Mouse (Mus musculus) hindbrain, embryonic 14.5 days (tissue): ENCODE measurements around the gene Gtf2h5. TPM values are rescaled to one million over a fixed set of nuclear protein-coding genes. Genes with fewer than 3 reads are reported as not detected.

Experiments
- ATAC-seq: fragments of 200-750 bp; cut with Nextera tagmentation; 2 replicates; pipeline ENCODE4 v1.8.0; 2017; ENCODE audit warnings: moderate number of reproducible peaks, mild to moderate bottlenecking, moderate TSS enrichment, moderate library complexity; ENCODE audit not compliant: low FRiP score
- DNase-seq: peaks from one replicate; pipeline ENCODE4 v3.0.0-alpha.2; 2015; ENCODE audit warnings: low spot score
- H3K27ac ChIP-seq: fragments of 300-500 bp; sonication (generic); 2 replicates; pipeline ENCODE4 v1.5.1; 2014; ENCODE audit warnings: mild to moderate bottlenecking, moderate library complexity
- H3K27me3 ChIP-seq: fragments of 300-500 bp; sonication (generic); 2 replicates; pipeline ENCODE4 v1.6.1; 2014; ENCODE audit warnings: mild to moderate bottlenecking, low read length, mixed read lengths; ENCODE audit not compliant: control insufficient read depth, insufficient read depth
- H3K36me3 ChIP-seq: fragments of 300-500 bp; sonication (generic); replicated peaks from 2 replicates; pipeline ENCODE4 v1.6.1; 2014; ENCODE audit not compliant: control insufficient read depth, insufficient read depth
- H3K4me1 ChIP-seq: fragments of 300-500 bp; sonication (generic); replicated peaks from 2 replicates; pipeline ENCODE4 v1.6.1; 2014; ENCODE audit warnings: antibody characterized with exemption, low read length, mixed read lengths; ENCODE audit not compliant: control insufficient read depth, insufficient read depth
- H3K4me2 ChIP-seq: fragments of 300-500 bp; sonication (generic); replicated peaks from 2 replicates; pipeline ENCODE4 v1.6.1; 2014; ENCODE audit warnings: mild to moderate bottlenecking, moderate library complexity
- H3K4me3 ChIP-seq: fragments of 300-500 bp; sonication (generic); replicated peaks from 2 replicates; pipeline ENCODE4 v1.5.1; 2014; ENCODE audit warnings: mild to moderate bottlenecking, low read length
- H3K9ac ChIP-seq: fragments of 300-500 bp; sonication (generic); 2 replicates; pipeline ENCODE4 v1.6.1; 2014
- H3K9me3 ChIP-seq: fragments of 300-500 bp; sonication (generic); 2 replicates; pipeline ENCODE4 v1.6.1; 2016; ENCODE audit warnings: low read length; ENCODE audit not compliant: control insufficient read depth
- WGBS: fragments of 180-500 bp; shearing (Covaris S2); extraction: QIAGEN DNeasy Blood & Tissue Kit; methylation state at CpG from one replicate; pipeline ENCODE4 v1.1.7; 2014; 5-methylcytosine and 5-hydroxymethylcytosine counted together
- microRNA-seq: library from miRNA; unstranded; fragments of <30 nt; microRNA quantifications from one replicate; pipeline ENCODE4, GENCODE M21; 2016
- polyA plus RNA-seq: library from polyadenylated mRNA; unstranded; fragments of >200 nt; fragmentation: Nextera tagmentation; extraction: Ambion mirVana; gene quantifications from 2 replicates; pipeline ENCODE4 v1.2.1, GENCODE M21; 2014

Gtf2h5 gene
- polyA plus RNA-seq, 1 experiment from 2014 or later = 214 TPM

DNA sequence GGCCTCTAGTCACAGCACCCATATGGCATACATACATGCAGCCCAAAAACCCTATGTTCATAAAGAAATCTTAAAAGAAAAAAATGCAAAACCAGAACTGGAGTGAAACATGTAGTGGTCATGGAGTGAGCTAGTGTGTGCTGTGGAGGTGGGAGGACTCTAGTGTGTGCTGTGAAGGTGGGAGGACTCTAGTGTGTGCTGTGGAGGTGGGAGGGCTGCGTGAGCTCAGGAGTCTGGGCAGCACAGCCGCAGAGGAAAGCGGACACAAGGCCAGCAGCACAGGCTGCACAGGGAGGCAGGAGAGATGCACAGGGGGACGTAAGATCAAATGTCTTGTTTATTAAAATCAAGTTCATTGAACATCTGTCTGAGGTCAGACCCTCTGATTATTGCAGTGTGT is 44.2 kb downstream of the Gtf2h5 start:
- Histone ChIP-seq H3K36me3 (peaks cover 38% of the 10 kb centered on the region), H3K9me3 (no peaks in the 10 kb centered on the region), H3K4me3 (no peak overlapping the region), H3K4me1 (peaks cover 3% of the 10 kb centered on the region; the same call in 1 of the 2 replicates), H3K27me3 (no peaks in the 10 kb centered on the region), H3K4me2 (no peak overlapping the region), H3K9ac (no peak overlapping the region), H3K27ac (no peak overlapping the region)
- ATAC-seq = no peak
- no peak for DNase-seq
- WGBS = 87% methylated on average over 4 of the region's 4 CpGs

DNA sequence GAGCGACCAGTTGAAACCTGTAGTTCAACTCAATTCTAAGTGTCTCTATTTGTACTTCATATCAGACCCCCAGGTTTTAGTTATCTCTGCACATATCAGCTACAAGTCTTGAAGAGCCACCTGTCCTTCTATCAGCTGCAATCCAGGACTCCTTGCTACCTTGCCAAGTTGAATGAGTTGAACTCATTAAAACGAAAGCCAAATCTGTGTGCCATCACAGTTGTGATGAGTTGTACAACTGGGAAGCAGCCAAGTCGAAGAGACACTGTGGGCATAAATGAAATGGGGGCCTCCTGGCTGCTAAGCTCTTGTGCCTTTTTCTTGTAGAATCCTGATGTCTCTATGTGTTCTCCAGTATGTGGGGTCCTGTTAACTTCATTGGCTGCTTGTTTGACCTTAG is 45.9 kb downstream of the Gtf2h5 start:
- 97% methylated on average over 3 of the region's 3 CpGs for WGBS
- Histone ChIP-seq H3K4me3 (no peak overlapping the region), H3K4me1 (no peaks in the 10 kb centered on the region), H3K36me3 (peaks cover 38% of the 10 kb centered on the region), H3K4me2 (no peak overlapping the region), H3K9ac (no peak overlapping the region), H3K9me3 (no peaks in the 10 kb centered on the region), H3K27me3 (no peaks in the 10 kb centered on the region), H3K27ac (no peak overlapping the region)
- DNase-seq (no peak), ATAC-seq (no peak)

DNA sequence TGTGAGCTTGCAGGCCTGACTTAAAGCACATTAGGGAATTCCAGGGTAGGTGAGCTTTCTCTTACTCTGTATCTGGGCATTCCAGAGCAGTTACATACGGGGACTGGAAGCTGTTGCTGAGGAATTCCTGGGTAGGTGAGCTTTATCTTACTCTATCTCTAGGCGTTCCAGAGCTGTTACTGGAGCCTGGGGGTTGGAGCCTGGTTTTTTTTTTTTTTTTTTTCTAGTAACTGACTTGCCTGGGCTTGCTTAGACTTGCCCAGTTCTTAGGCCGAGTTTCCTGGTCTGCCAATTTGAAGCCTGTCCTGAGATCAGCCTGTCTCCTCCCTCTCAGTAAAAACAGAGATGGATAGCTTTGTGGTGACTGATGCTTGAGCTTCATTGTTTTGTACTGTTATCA is 48.5 kb downstream of the Gtf2h5 start:
- no peak overlapping the region for H3K27ac ChIP-seq

DNA sequence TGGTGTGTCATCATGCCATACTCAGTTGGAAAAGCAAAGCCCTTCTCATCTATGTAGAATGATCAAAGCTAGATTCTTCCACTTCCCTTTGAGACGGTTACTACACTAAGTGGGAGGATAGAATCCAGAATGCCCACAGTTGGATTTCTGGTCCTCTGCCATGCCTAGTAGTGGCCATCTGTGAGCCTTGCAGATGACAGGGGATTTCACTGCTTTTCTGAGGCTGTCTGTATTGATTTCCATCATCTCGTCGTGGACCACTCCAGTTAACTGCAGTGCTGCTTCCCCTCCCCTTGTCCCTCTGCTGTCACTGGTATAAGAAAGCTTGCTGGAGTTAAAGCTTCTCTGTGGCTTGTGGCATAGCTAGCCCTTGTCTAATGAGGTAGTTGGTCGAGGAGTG is 49.8 kb downstream of the Gtf2h5 start:
- Histone ChIP-seq H3K27ac (no peak overlapping the region), H3K4me3 (no peak overlapping the region), H3K27me3 (no peaks in the 10 kb centered on the region), H3K9ac (no peak overlapping the region), H3K9me3 (no peaks in the 10 kb centered on the region), H3K4me2 (no peak overlapping the region), H3K4me1 (no peaks in the 10 kb centered on the region), H3K36me3 (peaks cover 12% of the 10 kb centered on the region)
- WGBS = 69% methylated on average over 4 of the region's 4 CpGs
- DNase-seq = no peak
- ATAC-seq = no peak

More for the DNA sequence above, 48.5 kb downstream of the Gtf2h5 start:
- no peak overlapping the region for H3K4me3 ChIP-seq
- H3K9ac ChIP-seq = no peak overlapping the region
- no peak for ATAC-seq
- H3K27me3 ChIP-seq = no peaks in the 10 kb centered on the region
- no peaks in the 10 kb centered on the region for H3K9me3 ChIP-seq
- DNase-seq = no peak
- H3K4me1 ChIP-seq = no peaks in the 10 kb centered on the region
- 70% methylated on average over 3 of the region's 3 CpGs for WGBS
- peaks cover 26% of the 10 kb centered on the region for H3K36me3 ChIP-seq
- no peak overlapping the region for H3K4me2 ChIP-seq

- DNase-seq (no peak), ATAC-seq (no peak)
- no peaks in the 10 kb centered on the region for H3K9me3 ChIP-seq
- no peaks in the 10 kb centered on the region for H3K27me3 ChIP-seq
- no peak overlapping the region for H3K9ac ChIP-seq
- H3K4me1 ChIP-seq = no peaks in the 10 kb centered on the region
- no peak overlapping the region for H3K27ac ChIP-seq
- no peak overlapping the region for H3K4me2 ChIP-seq
- H3K36me3 ChIP-seq = no peaks in the 10 kb centered on the region; the same call in none of the 2 replicates
- no peak overlapping the region for H3K4me3 ChIP-seq
- WGBS = 96% methylated on average over 3 of the region's 3 CpGs
Observed at GRCm38 (mm10) chr17:6131083-6131482, 51.5 kb downstream of the Gtf2h5 start.

Small RNA genes within 50 kb of the gene (microRNA-seq; reads per million reads assigned to microRNA genes)
- not detected for gene Gm22774

Other genes with a start within 250 kb of the Gtf2h5 start
- gene Snx9, start 238.5 kb upstream of the Gtf2h5 start, polyA plus RNA-seq = 9.4 and 10.8 TPM in 2 replicates
- 1.3 and 1.9 TPM in 2 replicates for gene Synj2, start 138.5 kb upstream of the Gtf2h5 start, polyA plus RNA-seq
- 10.7 and 13.6 TPM in 2 replicates for gene Serac1, start within 50 bp of the Gtf2h5 start, polyA plus RNA-seq
- 164 and 177 TPM in 2 replicates for gene Tulp4, start 26.7 kb downstream of the Gtf2h5 start, polyA plus RNA-seq
- gene Tmem181a, start 177.1 kb downstream of the Gtf2h5 start, polyA plus RNA-seq = 59.6 and 67.4 TPM in 2 replicates
- gene Dynlt1a, start 237.7 kb downstream of the Gtf2h5 start, polyA plus RNA-seq = 51.3 and 51.5 TPM in 2 replicates